Mouse (Mus musculus) erythroblast, embryonic 14.5 days (primary cell): ENCODE results near the gene Srd5a3.

ENCODE experiments used
- GATA1 ChIP-seq: IDR thresholded peaks from 2 replicates; pipeline ENCODE4 v1.6.1; 2012; ENCODE audit warnings: low read length, inconsistent platforms, mixed read lengths
- TAL1 ChIP-seq: IDR thresholded peaks from 3 replicates; pipeline ENCODE4 v1.6.1; 2012; ENCODE audit warnings: low read length, inconsistent platforms, mixed read lengths

GRCm38 (mm10) chr5:76161491-76161890, 21.4 kb downstream of the Srd5a3 start:
- TF ChIP-seq TAL1 (no peak), GATA1 (no peak)
